Mouse (Mus musculus): Measurements from ENCODE around the gene Dnajc3.

DNA sequence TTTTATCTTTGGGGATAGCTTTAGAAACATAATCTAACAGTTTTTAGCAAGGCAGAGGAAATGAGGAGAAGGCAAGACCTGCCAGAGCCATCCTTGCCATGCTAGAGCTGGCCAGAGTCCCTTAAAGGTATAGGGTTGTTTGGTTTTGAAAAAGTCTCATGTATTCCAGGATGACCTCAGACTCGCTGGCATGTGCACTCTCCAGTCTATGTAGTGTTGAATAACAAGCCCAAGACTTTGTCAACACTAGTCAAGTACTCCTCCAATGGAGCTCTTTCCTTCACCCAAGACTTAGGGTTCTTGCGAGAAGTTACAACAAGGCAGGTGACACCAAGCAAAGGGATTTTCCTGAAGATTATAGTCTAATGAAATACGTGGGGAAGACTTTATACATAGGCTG is 9.2 kb upstream of the Dnajc3 start:
- TF ChIP-seq CTCF (IDR thresholded peaks at IDR 0.05; ENCODE audit: insufficient read depth, low read length) (no peak), POLR2A (IDR thresholded peaks at IDR 0.05; ENCODE audit: borderline replicate concordance, extremely low read depth, low read depth, low read length) (no peak)
